Comparison of ENCODE assay signal across 8 mouse cellular contexts in genomic region chr4:100407261-100407874, GRCm38 (mm10).
A peak's percentile ranks its signal among the peaks of the same experiment; 100 is the strongest.
DNase-seq lines count a peak whose midpoint lies in the region; ATAC-seq and TF ChIP-seq lines count a peak whose summit lies in the region.

No protein-coding gene starts in this region.

- no peak for TF ChIP-seq POLR2A in cerebellum, adult 2 months (IDR thresholded peaks at IDR 0.05; ENCODE audit: borderline replicate concordance, insufficient read depth, low read length)

- H3K4me2 ChIP-seq in midbrain, embryonic 16.5 days (ENCODE audit: low read length), result no peak overlapping the region
- no peak overlapping the region for H3K4me2 ChIP-seq in intestine, embryonic 15.5 days (replicated peaks)

- H3K36me3 ChIP-seq in midbrain, embryonic 10.5 days, result no peaks in the 10 kb centered on the region
- H3K36me3 ChIP-seq in midbrain, embryonic 16.5 days (ENCODE audit: control insufficient read depth, insufficient read depth, low read length), result no peaks in the 10 kb centered on the region
- H3K36me3 ChIP-seq in intestine, embryonic 15.5 days, result no peaks in the 10 kb centered on the region

- 52% methylated on average over 9 of the region's 9 CpGs for WGBS in midbrain, embryonic 10.5 days
- WGBS in midbrain, embryonic 16.5 days, result 34% methylated on average over 9 of the region's 9 CpGs
- 8% methylated on average over 9 of the region's 9 CpGs for WGBS in cerebellum, adult 2 months
- 28% methylated on average over 9 of the region's 9 CpGs for WGBS in intestine, embryonic 15.5 days

- intact Hi-C loops in left cerebral cortex, adult 2 months (cut with DNase I), result loop anchor here (1.0 to 5.0 kb wide), 6 partner anchors 130 to 465 kb away; no protein-coding TSS in a partner anchor

- H3K9me3 ChIP-seq in midbrain, embryonic 10.5 days (replicated peaks), result no peaks in the 10 kb centered on the region
- H3K9me3 ChIP-seq in midbrain, embryonic 16.5 days (replicated peaks; ENCODE audit: control insufficient read depth, low read length, poor library complexity, severe bottlenecking), result no peaks in the 10 kb centered on the region
- no peaks in the 10 kb centered on the region for H3K9me3 ChIP-seq in intestine, embryonic 15.5 days

- no peak for ATAC-seq in midbrain, embryonic 16.5 days
- no peak for ATAC-seq in intestine, embryonic 15.5 days

- H3K4me1 ChIP-seq in midbrain, embryonic 10.5 days, result peaks cover 15% of the 10 kb centered on the region
- H3K4me1 ChIP-seq in midbrain, embryonic 16.5 days (ENCODE audit: control insufficient read depth, insufficient read depth, low read length), result peaks cover 5% of the 10 kb centered on the region; the same call in 1 of the 2 replicates
- H3K4me1 ChIP-seq in cerebellum, adult 2 months (ENCODE audit: control insufficient read depth, insufficient read depth, low read length), result peaks cover 6% of the 10 kb centered on the region
- 0 out of 2 replicates have a peak, but pooled peaks cover 3% of the 10 kb centered on the region for H3K4me1 ChIP-seq in intestine, embryonic 15.5 days (replicated peaks)

- H3K27me3 ChIP-seq in midbrain, embryonic 10.5 days (ENCODE audit: low read depth, poor library complexity, severe bottlenecking), result no peaks in the 10 kb centered on the region
- H3K27me3 ChIP-seq in midbrain, embryonic 16.5 days (ENCODE audit: control insufficient read depth, insufficient read depth, low read depth, low read length), result no peaks in the 10 kb centered on the region
- H3K27me3 ChIP-seq in cerebellum, adult 2 months (ENCODE audit: control insufficient read depth, insufficient read depth, low read length), result no peaks in the 10 kb centered on the region
- no peaks in the 10 kb centered on the region for H3K27me3 ChIP-seq in intestine, embryonic 15.5 days (replicated peaks)

- no peak overlapping the region for H3K9ac ChIP-seq in midbrain, embryonic 16.5 days (ENCODE audit: low read depth, low read length)
- no peak overlapping the region for H3K9ac ChIP-seq in intestine, embryonic 15.5 days

- H3K4me3 ChIP-seq in midbrain, embryonic 10.5 days, result no peak overlapping the region
- no peak overlapping the region for H3K4me3 ChIP-seq in midbrain, embryonic 16.5 days (ENCODE audit: low read depth, low read length)
- H3K4me3 ChIP-seq in cerebellum, adult 2 months (replicated peaks; ENCODE audit: insufficient read depth, low read depth, low read length), result no peak overlapping the region
- H3K4me3 ChIP-seq in intestine, embryonic 15.5 days (replicated peaks), result no peak overlapping the region
- no peak overlapping the region for H3K4me3 ChIP-seq in left cerebral cortex, adult 2 months

- no peak overlapping the region for H3K27ac ChIP-seq in midbrain, embryonic 10.5 days (replicated peaks)
- H3K27ac ChIP-seq in midbrain, embryonic 16.5 days (ENCODE audit: low read length), result no peak overlapping the region
- H3K27ac ChIP-seq in cerebellum, adult 2 months (ENCODE audit: insufficient read depth, low read length), result no peak overlapping the region
- H3K27ac ChIP-seq in intestine, embryonic 15.5 days, result peak overlapping the region; percentile 27; the same call in 1 of the 2 replicates
- H3K27ac ChIP-seq in left cerebral cortex, adult 2 months, result no peak overlapping the region

- peak; percentile 60 for DNase-seq in midbrain, embryonic 10.5 days (ENCODE audit: low spot score)
- DNase-seq in cerebellum, adult 2 months, result peak; percentile 70 to 81
- peak; percentile 54 to 75 for DNase-seq in frontal cortex, postnatal 14 days (ENCODE audit: low spot score in 2 of 2)
- peak; percentile 66 to 69 for DNase-seq in left cerebral cortex, adult 2 months (ENCODE audit: extremely low spot score in 1 of 2, low spot score in 2 of 2)
- peak; percentile 24 to 30 for DNase-seq in natural killer cell, adult 2 months (ENCODE audit: low spot score in 2 of 2)
- peak; percentile 52 for DNase-seq in thymus, postnatal 14 days

- TF ChIP-seq CTCF in cerebellum, adult 2 months (IDR thresholded peaks at IDR 0.05; ENCODE audit: borderline replicate concordance, insufficient read depth, low read depth, low read length), result peak; percentile 64; the same call in 1 of the 2 replicates
- peak; percentile 95 for TF ChIP-seq CTCF in left cerebral cortex, adult 2 months (IDR thresholded peaks at IDR 0.05)
